Mouse (Mus musculus) embryonic fibroblast, embryonic 13.5 days (primary cell): ENCODE results near the gene Erbb4.

Experiments
- CTCF ChIP-seq: IDR thresholded peaks from 2 replicates; pipeline ENCODE4 v1.5.1; 2011; ENCODE audit warnings: mild to moderate bottlenecking, control low read depth, low read length, moderate library complexity, borderline replicate concordance; ENCODE audit not compliant: insufficient read depth
- POLR2A ChIP-seq: IDR thresholded peaks from 2 replicates; pipeline ENCODE4 v1.6.1; 2011; ENCODE audit warnings: low read depth, mild to moderate bottlenecking, control low read depth, low read length, moderate library complexity

- TF ChIP-seq CTCF (no peak), POLR2A (no peak)
These were observed 97.9 kb downstream of the Erbb4 start for GRCm38 (mm10) chr1:69009800-69010505.
